Mouse (Mus musculus) heart, postnatal 14 days (tissue): ENCODE data around the gene Yap1. TPM values are rescaled to one million over a fixed set of nuclear protein-coding genes. Genes with fewer than 3 reads are reported as not detected.
A peak's percentile ranks its signal among the peaks of the same experiment; 100 is the strongest.
"Not testable (repeated sequence)": the region's sequence is repeated elsewhere in the genome, so short reads cannot be mapped to it uniquely, and the experiment has no call there.

Experiments used
- DNase-seq, 2 experiments: peaks; one replicate each; pipeline ENCODE4 v3.0.0; 2021 to 2022
- intact Hi-C: fragments of 180-260 bp; cut with DNase I; formaldehyde crosslinking; loops from one replicate; pipeline ENCODE4 v1.15.1; 2025
- total RNA-seq, 2 experiments: library from RNA; stranded (reverse); gene quantifications; 2 replicates each; pipeline ENCODE4 v1.2.3; 2021

The Yap1 gene
- total RNA-seq, 2 experiments from 2014 or later, result 60.9 to 63.1 TPM

- intact Hi-C loops, result no loop called here
- peak; percentile 16 to 48 for DNase-seq
These were observed 74.8 kb downstream of the Yap1 start for GRCm38 (mm10) chr9:7929552-7929951.

- intact Hi-C loops, result no loop called here
- DNase-seq, result no peak
These were observed 75.5 kb downstream of the Yap1 start for GRCm38 (mm10) chr9:7928866-7929265.

DNA sequence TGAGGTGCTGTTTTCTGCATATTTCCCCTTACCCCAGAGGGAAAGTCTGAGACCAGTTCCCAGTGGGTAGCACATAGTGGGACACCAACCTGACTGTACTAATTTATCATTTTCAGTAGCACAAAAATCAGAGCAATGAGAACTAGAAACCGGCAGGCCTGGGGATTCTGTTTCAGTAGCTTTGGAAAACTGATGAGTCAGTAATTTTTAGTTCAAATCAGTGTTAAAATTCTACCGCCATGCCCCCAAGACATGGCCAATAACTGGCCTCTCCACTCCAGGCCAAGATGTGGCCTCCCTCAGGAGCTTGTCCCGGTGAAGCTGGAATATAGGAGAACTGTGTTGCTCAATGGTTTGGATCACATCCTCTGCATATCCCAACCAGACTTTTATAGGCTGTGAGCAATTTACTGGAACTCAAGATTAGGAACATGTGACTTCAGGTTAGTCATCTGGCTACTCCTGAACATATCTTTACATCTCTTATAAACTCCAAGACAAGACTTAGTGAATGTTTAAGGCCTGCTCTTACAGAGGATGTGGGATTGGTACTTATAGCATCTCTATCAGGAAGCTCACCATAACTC lies 76.1 kb downstream of the Yap1 start:
- DNase-seq, result no peak
- intact Hi-C loops, result no loop called here

DNA sequence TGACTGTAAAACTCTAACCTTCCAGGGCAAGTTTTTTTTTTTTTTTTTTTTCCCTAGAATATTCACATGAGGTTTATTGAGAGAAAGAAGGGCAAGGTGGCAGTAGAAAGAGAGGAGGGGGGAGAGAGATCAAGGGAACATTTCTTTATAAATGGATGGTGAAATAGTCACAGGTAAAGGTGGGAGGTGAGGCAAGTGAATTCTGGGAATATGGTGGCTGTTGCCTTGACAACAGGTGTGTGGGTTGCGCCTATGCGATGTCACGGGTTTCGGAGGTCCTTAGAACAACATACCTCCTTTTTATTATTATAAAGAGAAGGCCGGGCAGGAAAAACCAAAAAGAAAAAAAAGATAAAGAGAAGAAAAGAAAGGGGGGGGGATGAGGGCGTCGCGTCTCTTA lies 89.5 kb downstream of the Yap1 start:
- intact Hi-C loops, result loop anchor here (1.0 to 5.0 kb wide), 2 partner anchors 9 to 157 kb away; no protein-coding TSS in a partner anchor
- DNase-seq, result no peak

GRCm38 (mm10) chr9:7914487-7914886 lies 89.9 kb downstream of the Yap1 start:
- DNase-seq, result peak; percentile 53 to 61
- intact Hi-C loops, result loop anchor here (5.0 kb wide), 1 partner anchor 158 kb away; no protein-coding TSS in a partner anchor

DNA sequence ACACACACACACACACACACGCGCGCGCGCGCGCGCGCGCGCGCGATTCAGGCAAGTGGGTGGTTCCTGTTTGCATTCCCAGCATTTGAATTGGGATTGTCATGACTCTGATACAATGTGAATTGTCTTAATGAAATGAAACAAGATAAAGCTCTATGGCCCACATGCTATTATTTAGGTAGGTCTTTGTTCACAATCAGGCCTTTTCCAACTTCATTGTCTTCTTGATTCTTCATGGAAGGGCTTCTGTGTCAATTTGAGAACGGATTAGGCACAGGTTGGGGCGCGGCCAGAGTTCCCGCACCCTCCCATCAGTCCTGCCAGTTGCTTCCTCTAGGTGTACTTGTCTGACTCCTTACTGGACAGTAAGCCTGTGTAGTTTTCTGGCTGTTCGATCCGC lies 90.4 kb downstream of the Yap1 start:
- intact Hi-C loops, result loop anchor here (5.0 kb wide), 1 partner anchor 158 kb away; no protein-coding TSS in a partner anchor
- DNase-seq, result no peak

DNA sequence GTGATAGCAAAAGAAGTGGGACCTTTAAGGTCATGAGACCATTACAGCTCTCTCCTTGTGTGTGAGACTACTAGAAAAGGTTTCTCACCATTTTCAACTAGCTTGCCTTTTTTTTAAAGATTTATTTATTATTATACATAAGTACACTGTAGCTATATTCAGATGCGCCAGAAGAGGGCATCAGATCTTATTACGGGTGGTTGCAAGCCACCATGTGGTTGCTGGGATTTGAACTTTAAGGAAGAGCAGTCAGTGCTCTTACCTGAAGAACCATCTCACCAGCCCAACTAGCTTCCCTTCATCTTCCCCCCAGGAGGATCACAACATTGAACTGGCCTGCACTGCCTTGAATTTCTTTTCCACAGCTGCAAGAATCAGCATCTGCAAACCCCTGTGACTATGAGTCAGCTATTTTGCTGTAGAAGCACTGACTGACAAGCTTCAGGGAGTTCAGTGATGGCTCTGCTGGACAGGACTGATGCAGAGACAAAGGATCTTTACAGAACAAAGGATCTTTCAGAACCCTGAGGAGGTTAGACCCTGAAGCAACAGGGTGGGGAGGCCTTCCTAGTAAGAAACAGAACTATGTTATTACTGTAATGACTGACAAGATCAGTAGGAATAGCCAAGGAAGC lies 96.9 kb downstream of the Yap1 start:
- DNase-seq, result no peak
- intact Hi-C loops, result loop anchor here (10.0 kb wide), 1 partner anchor 297 kb away; no protein-coding TSS in a partner anchor

GRCm38 (mm10) chr9:7906564-7906963 lies 97.8 kb downstream of the Yap1 start:
- intact Hi-C loops, result loop anchor here (10.0 kb wide), 1 partner anchor 298 kb away; no protein-coding TSS in a partner anchor
- DNase-seq, result no peak

DNA sequence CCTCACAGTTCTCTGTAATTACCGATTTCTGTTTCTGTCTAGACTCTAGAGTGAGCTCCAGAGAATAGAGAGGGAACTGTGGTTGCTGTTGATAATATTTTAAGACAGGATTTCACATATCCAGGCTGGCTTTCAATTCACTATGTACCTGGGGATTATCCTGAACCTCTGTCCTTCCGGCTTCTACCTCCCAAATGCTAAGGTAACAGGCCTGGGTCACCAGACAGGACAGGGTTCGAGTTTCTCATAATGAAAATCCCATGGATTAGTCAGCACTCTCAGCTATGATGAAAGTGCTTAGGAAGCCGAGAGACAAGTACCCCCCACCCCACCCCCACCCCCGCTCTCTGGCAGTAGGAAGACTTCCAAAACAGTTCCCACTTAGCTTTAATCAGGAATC lies 100.6 kb downstream of the Yap1 start:
- DNase-seq, result no peak
- intact Hi-C loops, result loop anchor here (10.0 kb wide), 1 partner anchor 301 kb away; no protein-coding TSS in a partner anchor

- intact Hi-C loops, result loop anchor here (10.0 kb wide), 1 partner anchor 302 kb away; no protein-coding TSS in a partner anchor
- DNase-seq, result no peak
These were observed 101.1 kb downstream of the Yap1 start for GRCm38 (mm10) chr9:7903262-7903661.

DNA sequence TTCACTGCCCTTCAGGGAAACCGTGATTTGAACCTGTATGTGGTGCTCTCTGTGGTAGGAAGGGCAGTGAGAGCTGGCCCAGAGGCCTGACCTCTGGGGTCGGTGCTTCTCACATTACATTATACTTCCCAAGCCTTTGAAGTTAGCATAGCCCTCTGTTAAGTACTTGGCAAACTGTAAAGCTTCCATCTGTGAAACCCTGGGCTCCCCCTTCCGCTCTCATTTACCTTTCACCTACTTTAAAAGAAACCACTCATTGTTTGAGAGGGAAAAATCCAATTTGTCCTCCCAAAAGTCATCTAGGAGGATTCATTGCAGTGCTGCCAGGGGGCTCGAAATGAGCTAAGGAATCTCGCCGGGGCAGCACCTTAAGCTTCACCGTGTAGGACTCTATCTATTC lies 102.1 kb downstream of the Yap1 start:
- intact Hi-C loops, result loop anchor here (10.0 kb wide), 1 partner anchor 302 kb away; no protein-coding TSS in a partner anchor

DNA sequence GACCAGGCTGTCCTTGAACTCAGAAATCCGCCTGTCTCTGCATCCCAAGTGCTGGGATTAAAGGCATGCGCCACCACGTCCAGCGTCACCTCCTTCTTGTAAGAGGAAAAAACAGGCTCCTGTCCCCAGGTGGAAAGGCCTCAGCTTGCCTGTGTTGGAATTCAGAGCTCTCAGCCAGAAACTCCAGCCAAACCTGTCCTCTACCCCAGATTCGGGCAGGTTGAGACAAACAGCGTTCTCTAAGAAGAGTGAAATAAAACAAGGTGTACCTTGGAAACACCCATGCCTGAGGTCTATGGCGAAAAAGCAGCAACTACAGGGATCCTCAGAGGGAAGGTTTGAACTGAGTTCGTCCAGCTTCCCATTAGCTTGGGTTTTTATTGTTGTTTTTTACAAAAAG lies 103.4 kb downstream of the Yap1 start:
- DNase-seq, result no peak
- intact Hi-C loops, result loop anchor here (10.0 kb wide), 1 partner anchor 304 kb away; no protein-coding TSS in a partner anchor

More for the DNA sequence above, 102.1 kb downstream of the Yap1 start:
- DNase-seq, result no peak

DNA sequence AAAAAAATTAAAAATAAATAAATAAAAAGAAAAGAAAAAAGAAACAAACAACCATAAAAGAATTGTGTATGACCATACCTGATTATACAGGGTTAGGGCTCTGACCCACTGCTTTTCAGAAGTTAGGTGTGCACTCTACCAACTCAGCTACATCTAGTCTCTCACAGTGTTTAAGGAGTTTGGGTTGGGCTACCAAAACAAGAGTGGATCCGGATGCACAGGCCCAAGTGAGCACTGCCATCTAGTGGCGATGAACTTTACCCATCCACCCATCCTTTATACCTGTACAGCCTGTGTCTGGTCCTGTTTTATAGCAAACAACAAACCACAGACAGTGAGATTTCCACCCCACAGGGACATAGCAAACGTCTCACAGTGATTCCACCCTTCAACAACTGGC lies 106.9 kb downstream of the Yap1 start:
- intact Hi-C loops, result loop anchor here (1.0 to 2.0 kb wide), 3 partner anchors 41 to 294 kb away; no protein-coding TSS in a partner anchor
- DNase-seq, result peak; percentile 70 to 81

DNA sequence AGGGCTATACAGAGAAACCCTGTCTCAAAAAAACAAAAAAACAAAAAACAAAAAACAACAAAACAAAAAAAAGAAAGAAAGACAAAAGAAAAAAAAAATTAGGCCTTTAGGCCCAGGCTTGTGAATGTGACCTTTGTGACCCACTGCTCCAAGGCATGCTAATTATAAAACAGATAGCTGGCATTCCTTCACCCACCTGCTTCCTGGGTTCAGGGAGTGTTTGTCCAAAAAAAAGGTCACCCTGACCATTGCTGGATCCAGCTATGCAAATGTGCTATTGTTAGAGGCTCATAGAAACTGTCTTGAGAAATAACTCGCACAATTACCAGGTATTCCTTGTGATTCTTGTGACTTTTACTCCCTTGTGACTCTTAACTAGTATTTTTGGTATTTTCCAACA lies 112.6 kb downstream of the Yap1 start:
- intact Hi-C loops, DNase-seq: not testable (repeated sequence)

- no peak for DNase-seq
- intact Hi-C loops, result no loop called here
These were observed 113.2 kb downstream of the Yap1 start for GRCm38 (mm10) chr9:7891177-7891576.

DNA sequence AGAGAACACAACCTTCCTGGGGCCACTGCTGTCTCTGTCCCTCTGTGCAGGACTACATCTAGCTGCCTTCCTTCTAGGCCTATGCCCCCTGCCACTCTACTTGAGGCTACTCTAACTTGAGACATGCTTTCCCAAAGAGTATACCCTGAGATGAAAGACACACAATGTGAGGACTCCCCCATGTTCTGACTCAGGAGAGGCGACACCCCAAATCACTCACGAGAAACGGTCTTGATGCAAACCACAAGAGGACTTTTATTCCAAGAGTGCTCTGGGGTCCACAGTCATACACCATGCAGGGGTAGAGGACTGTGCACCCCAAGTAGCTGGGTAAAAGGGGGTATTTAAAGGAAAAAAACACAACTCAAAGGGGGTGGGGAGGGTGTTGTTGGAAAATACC lies 120.0 kb downstream of the Yap1 start:
- no peak for DNase-seq
- intact Hi-C loops, result no loop called here

- no peak for DNase-seq
- intact Hi-C loops, result no loop called here
These were observed 122.0 kb downstream of the Yap1 start for GRCm38 (mm10) chr9:7882304-7882865.
